Mouse (Mus musculus) right cerebral cortex, postnatal 10 days (tissue): ENCODE data around the gene Shank3.
A peak's percentile ranks its signal among the peaks of the same experiment; 100 is the strongest.

Source experiments
- DNase-seq, 2 experiments: peaks; one replicate each; pipeline ENCODE4 v3.0.0; 2021; ENCODE audit warnings: low spot score in 2 of 2

Shank3 gene

GRCm38 (mm10) chr15:89556401-89557178 lies 57.2 kb downstream of the Shank3 start:
- DNase-seq = no peak

GRCm38 (mm10) chr15:89557179-89557995 lies 58.0 kb downstream of the Shank3 start:
- DNase-seq = no peak

GRCm38 (mm10) chr15:89557996-89558390 lies 58.6 kb downstream of the Shank3 start:
- no peak for DNase-seq

- DNase-seq = no peak
These were observed 59.8 kb downstream of the Shank3 start for GRCm38 (mm10) chr15:89559202-89559731.

GRCm38 (mm10) chr15:89568114-89568513 lies 68.7 kb downstream of the Shank3 start, which contains the start of gene Acr:
Gene Acr (plus strand): TSS chr15:89568326.
- DNase-seq = no peak

- DNase-seq = no peak
These were observed 72.7 kb downstream of the Shank3 start for GRCm38 (mm10) chr15:89572147-89572546.

- DNase-seq = peak in 1 of 2 experiments; percentile 11
These were observed 83.1 kb downstream of the Shank3 start for GRCm38 (mm10) chr15:89582494-89582893.

- no peak for DNase-seq
These were observed 85.7 kb downstream of the Shank3 start for GRCm38 (mm10) chr15:89585101-89585500.

- no peak for DNase-seq
These were observed 86.2 kb downstream of the Shank3 start for GRCm38 (mm10) chr15:89585631-89586030.

- no peak for DNase-seq
These were observed 89.7 kb downstream of the Shank3 start for GRCm38 (mm10) chr15:89589146-89589545.

- DNase-seq = peak in 1 of 2 experiments; percentile 54
These were observed 91.9 kb downstream of the Shank3 start for GRCm38 (mm10) chr15:89591317-89591716.

GRCm38 (mm10) chr15:89591723-89592455 lies 92.5 kb downstream of the Shank3 start, which contains the start of gene Rabl2:
Gene Rabl2 (minus strand): TSS chr15:89591923.
- peak; percentile 91 to 93 for DNase-seq

GRCm38 (mm10) chr15:89592548-89592947 lies 93.1 kb downstream of the Shank3 start:
- peak in 1 of 2 experiments; percentile 21 for DNase-seq

GRCm38 (mm10) chr15:89605822-89606570 lies 106.6 kb downstream of the Shank3 start:
- DNase-seq = no peak

GRCm38 (mm10) chr15:89607480-89607879 lies 108.1 kb downstream of the Shank3 start:
- no peak for DNase-seq

GRCm38 (mm10) chr15:89607888-89608287 lies 108.5 kb downstream of the Shank3 start:
- no peak for DNase-seq
